Mouse (Mus musculus): ENCODE data around the gene Rbks.

GRCm38 (mm10) chr5:31666176-31666575 lies 31.3 kb downstream of the Rbks start:
- TF ChIP-seq ZC3H11A (IDR thresholded peaks at IDR 0.05; ENCODE audit: borderline replicate concordance, low read depth, low read length), result no peak
- no peak for TF ChIP-seq ZNF384 (IDR thresholded peaks at IDR 0.05; ENCODE audit: low read depth, low read length)
- no peak for TF ChIP-seq CHD2 (IDR thresholded peaks at IDR 0.05; ENCODE audit: low read depth, low read length)
